Mouse (Mus musculus): Measurements from ENCODE around the gene Frat2.

- TF ChIP-seq POLR2A (IDR thresholded peaks at IDR 0.05; ENCODE audit: insufficient read length, low read depth) = no peak
- TF ChIP-seq MYOG (IDR thresholded peaks at IDR 0.05; ENCODE audit: control insufficient read depth in 1 of 3, insufficient read depth in 1 of 3, insufficient read length in 2 of 3, low read depth in 2 of 3) = no peak
- no peak for TF ChIP-seq USF1 (IDR thresholded peaks at IDR 0.05; ENCODE audit: low read depth)
- TF ChIP-seq REST (IDR thresholded peaks at IDR 0.05; ENCODE audit: insufficient read depth, insufficient read length) = no peak
Observed at GRCm38 (mm10) chr19:41831718-41832391, 16.1 kb downstream of the Frat2 start.

Data from myocyte (in vitro differentiated cells).